Mouse (Mus musculus): Measurements from ENCODE around the gene Ezr.
"Not testable (repeated sequence)": the region's sequence is repeated elsewhere in the genome, so short reads cannot be mapped to it uniquely, and the experiment has no call there.

The Ezr gene

GRCm38 (mm10) chr17:6741271-6741670 lies 41.3 kb downstream of the Ezr start:
- DNase-seq, result no peak

GRCm38 (mm10) chr17:6740331-6741170 lies 42.0 kb downstream of the Ezr start:
- DNase-seq, result no peak

DNA sequence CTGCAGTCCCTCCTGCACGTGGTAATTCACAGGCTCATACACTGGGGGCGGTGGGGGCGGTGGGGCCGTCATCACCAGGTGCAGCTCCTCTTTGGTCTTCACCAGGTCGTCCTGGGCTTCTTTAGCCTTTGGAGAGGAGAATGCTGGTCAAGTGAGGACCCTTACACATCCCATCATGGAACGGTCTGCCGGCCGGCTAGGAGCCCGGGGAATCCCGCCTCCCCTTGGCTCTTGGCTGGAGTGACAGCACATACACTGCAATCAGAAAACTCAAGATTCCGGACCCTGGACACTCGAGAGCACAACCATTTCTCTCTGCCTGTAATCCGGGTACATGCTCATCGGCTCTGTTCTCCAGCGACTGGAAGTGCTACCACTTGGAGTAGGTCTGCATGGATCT lies 42.8 kb downstream of the Ezr start:
- no peak for DNase-seq

- no peak for DNase-seq
Observed at GRCm38 (mm10) chr17:6739266-6739665, 43.3 kb downstream of the Ezr start.

DNA sequence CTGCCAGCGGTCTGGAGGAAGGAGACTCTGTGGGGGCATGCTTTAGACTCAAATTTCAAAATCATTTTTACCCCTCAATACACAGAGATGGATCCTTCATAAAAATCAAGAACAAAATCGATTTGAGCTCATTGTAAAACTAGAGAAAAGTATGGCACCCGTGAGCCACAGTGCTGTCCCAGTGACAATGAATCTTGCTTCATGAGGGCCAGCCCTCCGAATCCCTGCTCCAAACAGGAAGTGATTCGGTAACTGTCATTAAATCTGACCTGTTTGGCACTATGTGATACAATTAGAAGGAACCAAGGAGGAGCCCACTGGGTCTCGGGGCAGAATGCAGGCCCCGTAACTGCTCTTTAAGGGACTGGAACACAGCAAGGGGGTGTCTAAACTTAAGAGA lies 43.7 kb downstream of the Ezr start:
- no peak for DNase-seq

DNA sequence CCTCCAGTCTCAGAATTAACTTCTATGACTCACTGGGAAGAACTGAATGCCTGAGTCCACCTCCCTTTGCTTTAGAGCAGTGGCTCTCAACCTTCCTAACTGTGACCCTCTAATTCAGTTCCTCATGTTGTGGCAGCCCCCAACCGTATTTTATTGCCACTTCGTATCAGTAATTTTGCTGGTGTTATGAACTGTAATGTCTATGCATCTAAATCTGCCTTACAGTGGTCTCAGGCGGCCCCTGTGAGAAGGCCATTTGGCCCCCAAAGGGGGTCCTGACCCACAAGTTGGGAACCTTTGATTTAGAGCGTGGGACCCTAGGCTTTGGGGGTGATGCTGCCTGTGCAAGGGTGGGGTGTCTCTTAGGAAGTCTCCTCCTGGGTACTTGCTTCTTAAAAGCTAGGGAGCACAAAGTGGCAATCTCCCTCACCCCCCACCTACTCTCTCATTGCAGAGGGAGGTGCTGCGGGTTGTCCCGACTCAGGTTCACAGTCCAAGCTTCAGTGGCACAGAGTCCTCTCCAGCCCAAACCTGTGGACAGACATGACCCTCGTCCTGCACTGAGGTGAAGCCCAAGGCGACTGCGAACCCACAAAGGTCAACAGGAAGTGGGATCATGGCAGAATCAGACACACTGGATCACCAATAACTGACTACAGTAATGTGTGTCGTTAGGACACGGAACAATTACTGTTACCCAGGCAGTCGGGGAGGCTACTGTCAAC lies 45.1 kb downstream of the Ezr start:
- no peak for DNase-seq

DNA sequence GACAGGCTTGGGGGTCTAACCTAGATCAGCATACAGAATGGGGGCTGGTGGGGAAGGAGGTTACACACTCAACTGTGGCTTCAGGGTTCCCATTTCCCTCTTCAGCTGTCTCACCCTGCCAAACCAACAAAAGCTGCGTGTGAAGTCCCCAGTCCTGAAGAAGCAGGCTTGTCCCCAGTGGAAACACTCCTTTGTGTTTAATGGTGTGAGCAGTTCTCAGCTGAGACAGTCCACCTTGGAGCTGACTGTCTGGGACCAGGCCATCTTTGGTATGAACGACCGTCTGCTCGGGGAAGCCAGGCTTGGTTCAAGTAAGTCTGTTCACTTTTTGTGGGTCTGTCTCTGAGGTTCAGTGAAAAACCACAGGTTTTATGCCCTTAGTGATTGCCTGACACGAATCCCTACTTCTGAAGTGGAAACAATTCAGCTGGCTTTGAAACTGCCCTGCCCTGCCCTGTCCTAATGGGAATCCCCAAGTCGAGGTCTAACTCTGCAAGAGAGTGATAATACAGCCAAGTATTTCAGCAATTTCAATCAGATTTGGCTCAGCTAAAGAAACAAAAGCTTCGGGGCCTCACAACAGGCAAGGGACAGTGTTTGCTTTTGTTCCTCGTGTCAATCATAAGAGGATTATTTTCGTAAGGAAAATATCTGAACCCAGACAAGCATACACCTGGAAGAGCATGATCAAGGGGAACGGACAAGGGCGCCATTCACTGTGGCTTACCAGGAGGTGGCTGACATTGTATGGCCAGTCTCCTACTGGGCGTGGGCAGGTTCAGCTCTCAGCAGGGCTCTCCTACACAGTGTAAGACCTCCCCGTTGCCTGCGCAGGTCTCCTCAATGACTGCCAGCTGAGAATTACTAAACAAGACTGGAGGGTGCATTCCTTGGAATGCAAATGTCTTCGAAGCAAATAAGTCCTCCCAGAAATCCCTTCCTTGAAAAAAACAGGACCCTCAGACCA lies 46.0 kb downstream of the Ezr start:
- DNase-seq, result no peak

GRCm38 (mm10) chr17:6734746-6735441 lies 47.7 kb downstream of the Ezr start:
- no peak for DNase-seq

DNA sequence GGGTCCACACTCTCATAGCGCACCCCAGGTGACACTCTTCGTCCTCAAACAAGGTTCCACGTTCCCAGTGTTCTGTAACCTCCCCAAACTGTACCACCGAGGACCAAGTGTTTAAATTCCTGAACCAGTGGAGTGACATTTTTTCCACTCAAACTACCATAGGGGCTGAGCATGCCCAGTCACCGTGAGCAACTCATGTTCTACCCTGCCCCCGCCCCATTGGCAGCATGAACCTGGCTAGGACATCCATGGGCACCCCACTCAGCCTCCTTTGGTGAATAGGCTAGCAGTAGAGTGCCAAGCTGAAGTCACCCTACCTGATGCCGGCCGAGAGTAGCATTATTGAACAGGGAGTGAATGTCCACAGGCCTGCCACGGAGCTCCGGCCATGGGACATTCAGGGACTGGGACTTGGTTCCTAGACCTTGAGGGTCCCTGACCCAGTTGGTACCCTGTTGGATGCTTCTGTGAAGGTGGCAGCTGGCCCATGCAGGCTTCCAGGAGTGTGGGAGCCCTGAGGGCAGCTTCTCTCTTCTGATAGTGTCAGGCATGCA lies 49.2 kb downstream of the Ezr start:
- DNase-seq, result no peak

DNA sequence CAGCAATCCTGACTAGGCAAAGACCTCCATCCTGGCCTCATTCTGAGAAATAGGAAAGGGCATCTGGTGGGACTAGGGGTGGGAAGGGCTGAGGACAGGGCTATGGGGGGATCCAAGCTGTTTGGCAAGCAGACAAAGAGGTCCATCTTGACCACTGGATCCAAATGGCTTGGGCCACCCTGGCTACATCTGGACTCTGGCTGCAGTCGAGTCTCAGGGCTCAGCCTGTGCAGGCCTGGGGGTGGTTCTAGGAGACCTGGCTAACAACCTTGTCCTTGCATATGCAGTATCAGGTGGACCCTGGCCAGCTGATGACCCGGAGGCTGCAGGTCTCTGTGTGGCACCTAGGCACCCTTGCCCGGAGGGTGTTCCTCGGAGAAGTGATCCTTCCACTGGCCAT lies 49.9 kb downstream of the Ezr start:
- DNase-seq, result no peak

DNA sequence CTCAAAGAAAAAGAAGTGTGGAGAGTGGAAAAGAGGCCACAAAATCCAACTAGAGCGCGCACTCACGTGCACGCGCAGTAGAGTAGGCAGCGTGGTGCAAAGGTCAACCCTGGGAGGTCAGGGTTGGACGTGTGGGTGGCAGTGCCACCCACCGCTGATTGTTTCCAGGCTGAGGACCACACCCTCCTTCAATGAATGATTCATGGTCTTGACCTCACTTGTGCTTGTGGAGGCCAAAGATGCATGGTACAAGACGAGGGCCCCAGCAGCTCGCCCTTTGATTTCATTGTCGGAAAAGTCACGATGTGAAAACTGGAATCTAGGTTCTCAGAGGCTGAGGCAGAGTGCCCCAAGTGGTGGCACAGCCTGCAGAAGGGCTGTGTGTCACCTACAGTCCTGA lies 51.0 kb downstream of the Ezr start:
- no peak for DNase-seq

DNA sequence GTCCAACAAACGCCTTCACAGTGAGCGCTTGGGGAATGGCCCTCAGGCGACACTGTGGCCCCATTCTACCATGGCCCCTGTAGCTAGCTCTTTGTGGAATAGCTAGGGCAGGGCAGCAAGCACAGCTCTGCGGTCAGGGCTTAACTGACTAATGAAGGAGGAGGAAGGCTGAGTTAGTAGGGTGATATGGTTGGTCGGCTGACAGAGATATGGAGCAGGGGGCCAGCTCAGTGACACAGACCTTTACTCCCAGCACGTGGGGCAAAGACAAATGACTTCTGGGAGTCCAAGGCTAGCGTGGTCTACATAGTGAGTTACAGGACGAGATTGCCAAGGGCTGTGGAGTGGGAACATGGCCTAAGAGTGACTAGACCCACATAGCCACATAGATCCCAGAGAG lies 51.5 kb downstream of the Ezr start:
- no peak for DNase-seq

DNA sequence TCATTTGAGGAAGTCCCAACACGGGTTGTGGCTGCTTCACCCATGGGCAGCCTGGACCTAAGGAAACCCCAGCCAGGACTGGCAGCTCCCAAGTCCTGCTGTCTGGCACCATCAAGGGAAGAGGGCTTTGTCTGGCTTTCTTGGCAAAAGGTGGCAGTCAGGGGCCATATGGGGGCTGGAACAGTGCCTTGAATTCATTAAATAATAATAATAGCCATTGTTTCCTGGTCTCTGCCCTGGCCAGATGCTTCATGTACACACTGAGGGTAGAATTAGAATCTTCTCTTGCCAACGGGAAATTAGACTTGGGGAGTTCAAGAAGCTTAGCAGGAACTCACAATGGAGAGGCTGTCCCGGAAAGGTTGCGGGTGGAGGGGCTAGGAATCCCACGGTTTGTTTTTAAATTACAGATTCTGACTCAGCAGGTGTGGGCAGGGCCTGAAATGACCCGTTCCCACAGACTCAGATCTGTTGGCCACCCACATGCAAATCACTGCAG lies 53.3 kb downstream of the Ezr start:
- peak; percentile 15 for DNase-seq

GRCm38 (mm10) chr17:6727996-6728610 lies 54.5 kb downstream of the Ezr start:
- no peak for DNase-seq

- DNase-seq, result not testable (repeated sequence)
Observed at GRCm38 (mm10) chr17:6713944-6714343, 68.6 kb downstream of the Ezr start.

DNA sequence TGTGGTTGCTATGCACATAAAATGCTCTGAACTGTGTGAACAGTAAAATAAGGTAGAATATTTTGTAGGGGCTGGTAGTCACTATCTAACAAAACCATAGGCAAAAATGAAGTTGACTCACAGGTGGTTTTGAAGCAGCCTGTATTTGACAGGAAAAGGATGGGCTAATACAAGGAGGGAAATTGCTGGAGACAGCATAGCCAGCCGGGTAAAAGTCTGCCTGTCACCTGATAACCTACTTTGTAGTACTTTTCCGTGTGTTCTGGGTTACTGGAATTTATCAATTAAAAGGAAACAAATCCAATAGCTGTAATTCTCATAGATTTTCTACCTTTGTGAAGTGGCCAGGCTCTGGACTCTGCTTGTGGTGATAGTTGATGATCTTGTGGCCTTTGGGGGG lies 69.1 kb downstream of the Ezr start:
- DNase-seq, result not testable (repeated sequence)

DNA sequence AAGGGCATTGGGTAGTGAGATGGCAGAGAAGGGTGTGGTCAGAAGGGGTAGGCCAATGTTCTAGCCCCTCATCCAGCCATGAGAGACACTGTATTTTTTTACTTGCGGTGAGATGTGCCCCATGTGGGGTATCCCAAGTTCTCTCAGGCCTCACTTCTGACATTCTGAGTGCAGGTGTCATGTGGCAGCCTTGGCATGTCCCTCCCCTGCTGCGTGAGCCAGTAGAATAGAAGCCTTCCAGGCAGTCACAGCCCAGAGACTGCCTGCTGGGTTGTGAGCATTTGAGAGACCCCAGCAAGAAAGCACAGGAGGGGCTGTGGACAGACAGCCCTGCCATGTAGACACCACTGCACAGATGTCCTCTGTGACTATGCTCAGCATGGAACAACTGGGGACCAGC lies 74.4 kb downstream of the Ezr start:
- not testable (repeated sequence) for DNase-seq

- DNase-seq, result not testable (repeated sequence)
Observed at GRCm38 (mm10) chr17:6707422-6707821, 75.2 kb downstream of the Ezr start.

GRCm38 (mm10) chr17:6706448-6706847 lies 76.1 kb downstream of the Ezr start:
- DNase-seq, result not testable (repeated sequence)

DNA sequence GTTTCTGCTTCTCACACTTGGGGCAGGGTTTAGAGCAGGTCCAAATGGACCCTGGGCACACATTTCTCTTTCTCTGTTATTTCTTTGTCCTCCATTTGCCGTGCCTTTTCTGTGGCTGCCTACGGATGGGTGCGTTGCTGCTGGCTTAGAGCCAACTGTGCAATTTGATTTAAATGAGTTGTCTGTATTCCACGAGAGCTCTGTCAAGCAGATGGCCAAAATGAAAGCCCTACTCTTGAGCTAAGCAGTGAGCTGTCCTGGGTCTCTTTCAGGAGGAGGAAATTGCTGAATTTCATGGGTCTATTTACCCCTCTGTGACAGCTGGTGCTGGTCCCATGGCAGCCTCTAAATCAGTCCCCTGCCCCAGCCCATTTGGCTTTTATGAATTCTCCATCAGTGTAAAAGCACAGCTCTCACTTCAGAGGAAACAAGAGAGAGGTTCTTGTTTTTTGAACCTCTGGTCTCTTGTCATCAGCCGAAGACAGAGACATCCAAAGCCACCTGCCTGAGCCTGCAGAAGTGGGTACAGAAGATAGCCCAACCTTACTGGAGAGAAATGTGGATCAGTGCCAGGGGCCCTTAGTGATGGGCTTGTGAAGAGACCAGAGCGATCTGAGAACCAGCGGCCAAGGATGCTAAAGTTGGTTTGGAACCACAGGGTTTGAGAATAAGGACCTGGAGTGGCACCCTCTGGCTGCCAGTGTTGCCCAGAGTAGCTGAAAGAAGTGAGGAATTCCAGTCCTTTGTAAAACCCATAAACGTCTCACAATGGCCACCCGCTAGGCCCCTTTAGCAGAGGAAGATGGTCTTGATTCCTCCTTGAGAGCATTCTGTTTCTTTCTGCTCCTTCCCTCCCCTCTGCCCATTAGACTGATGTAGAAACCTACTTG lies 79.0 kb downstream of the Ezr start:
- not testable (repeated sequence) for DNase-seq

Data from cerebellum, adult 9-10 months (tissue).